Mouse (Mus musculus) activated CD4-positive, CD25-positive, alpha-beta regulatory T cell, adult 4 months (primary cell): Measurements from ENCODE around the gene Ccdc146. TPM values are rescaled to one million over a fixed set of nuclear protein-coding genes. Genes with fewer than 3 reads are reported as not detected.
"Not testable (repeated sequence)": the region's sequence is repeated elsewhere in the genome, so short reads cannot be mapped to it uniquely, and the experiment has no call there.

Experiments used
- ATAC-seq: one replicate; pipeline ENCODE4 v1.8.0; 2017
- polyA plus RNA-seq, 2 experiments: library from polyadenylated mRNA; unstranded; fragments of 100-300 nt; shearing (Covaris generic); gene quantifications; one replicate each; pipeline ENCODE4 v1.2.1; 2017

Ccdc146 gene
- polyA plus RNA-seq, 2 experiments from 2014 or later: 0.60 to 0.61 TPM

DNA sequence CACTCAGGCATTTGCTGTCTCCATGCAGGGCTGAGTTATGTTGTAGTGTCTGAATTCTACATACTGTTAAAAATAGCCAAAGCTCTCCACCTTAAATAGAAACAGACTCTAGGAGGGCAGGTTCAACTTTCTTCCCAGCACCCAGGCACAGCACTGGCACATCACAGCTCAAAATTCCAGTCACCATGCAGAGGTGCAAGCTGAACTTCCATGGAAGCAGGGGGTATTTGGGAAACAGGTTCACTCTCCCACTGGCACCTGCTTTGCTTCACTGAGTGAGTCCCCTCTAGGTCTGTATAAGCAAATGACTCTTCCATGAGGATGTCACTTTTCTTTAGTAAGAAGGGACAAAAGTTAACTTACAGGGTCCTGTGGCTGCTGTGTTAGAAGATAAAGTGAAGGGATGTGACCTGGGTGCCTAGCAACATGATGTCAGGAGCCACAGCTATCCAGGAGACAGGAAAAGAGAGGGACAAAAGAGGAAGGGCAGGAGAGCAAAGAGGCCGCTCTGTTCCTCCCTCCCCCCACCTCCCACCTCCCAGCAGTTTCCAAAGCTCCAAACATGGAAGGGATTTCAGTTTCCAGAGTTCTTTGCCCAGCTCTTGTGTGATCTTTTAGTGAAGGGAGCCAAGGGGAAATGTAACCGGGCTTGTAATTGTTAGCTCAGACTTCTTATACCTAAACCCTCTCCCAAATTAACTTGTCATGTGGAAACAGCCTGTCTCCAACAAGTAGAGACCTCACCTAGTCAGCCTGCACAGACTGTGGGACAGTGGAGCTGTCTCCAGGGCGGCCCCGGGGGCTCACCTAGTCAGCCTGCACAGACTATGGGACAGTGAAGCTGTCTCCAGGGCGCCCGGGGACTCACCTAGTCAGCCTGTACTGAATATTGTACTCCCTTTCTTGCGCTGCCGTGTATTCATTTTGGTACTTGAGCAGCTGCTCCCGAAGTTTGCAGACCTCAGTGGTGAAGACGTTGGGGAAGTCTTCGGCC is 94.5 kb downstream of the Ccdc146 start:
- ATAC-seq: no peak

DNA sequence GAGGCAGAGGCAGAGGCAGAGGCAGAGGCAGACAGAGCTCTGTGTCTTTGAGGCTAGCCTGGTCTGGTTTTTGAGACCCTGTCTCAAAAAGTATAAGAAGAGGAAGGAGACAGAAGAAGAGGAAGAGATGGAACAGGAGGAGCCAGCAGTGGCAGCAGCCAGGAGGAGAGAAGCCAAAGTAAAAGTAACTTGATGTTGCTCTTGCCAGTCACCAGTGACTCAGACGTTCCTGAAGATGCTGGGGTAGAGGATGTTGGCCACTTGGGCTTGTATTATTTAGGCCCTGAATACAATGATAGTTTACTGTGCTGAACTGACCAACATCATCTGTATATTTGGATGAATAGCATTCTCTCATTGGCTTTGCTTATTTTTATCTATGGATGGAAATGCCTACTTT is 95.9 kb downstream of the Ccdc146 start:
- ATAC-seq: no peak

GRCm38 (mm10) chr5:21326494-21326893 is 98.0 kb downstream of the Ccdc146 start:
- ATAC-seq: peak; percentile 93

DNA sequence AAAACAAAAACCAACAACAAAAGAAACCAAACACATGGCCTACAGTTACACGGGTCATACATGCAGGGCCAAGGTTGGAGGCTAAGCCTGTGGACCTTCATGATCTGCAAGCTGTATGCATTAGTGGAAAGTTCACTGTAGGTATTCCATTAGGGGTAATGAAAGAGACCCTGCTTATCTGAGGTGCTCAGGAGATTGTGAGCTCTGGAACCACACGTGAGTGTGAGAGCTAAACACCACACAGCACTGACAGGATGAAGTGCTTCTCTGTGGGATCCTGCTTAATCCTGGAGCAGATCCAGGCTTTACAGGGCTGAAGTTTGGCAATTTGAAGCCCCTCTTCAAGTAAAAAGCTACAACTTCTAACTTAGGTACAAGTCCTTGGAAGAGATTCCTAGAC is 104.3 kb downstream of the Ccdc146 start:
- no peak for ATAC-seq

- ATAC-seq: no peak
These were observed 109.8 kb downstream of the Ccdc146 start for GRCm38 (mm10) chr5:21314696-21315095.

DNA sequence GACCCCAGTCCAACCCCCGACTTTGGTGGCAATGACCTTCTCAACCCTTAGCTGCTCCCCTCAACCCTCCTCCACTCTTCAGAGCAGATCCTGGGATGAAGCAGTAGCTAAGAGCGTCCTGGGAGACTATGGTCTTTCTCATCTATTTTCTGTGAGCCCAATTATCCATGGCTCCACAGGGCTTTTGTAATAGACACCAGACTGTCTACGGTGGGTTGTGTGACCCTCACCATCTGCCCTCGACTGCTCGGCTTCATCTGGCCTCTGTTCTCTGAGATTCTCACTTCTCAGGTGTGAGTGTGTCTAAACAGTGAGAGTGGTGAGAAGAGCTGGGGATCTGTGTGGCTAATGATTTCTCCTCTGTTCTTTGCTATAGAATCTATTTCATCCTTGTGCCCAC is 117.3 kb downstream of the Ccdc146 start:
- ATAC-seq: no peak

DNA sequence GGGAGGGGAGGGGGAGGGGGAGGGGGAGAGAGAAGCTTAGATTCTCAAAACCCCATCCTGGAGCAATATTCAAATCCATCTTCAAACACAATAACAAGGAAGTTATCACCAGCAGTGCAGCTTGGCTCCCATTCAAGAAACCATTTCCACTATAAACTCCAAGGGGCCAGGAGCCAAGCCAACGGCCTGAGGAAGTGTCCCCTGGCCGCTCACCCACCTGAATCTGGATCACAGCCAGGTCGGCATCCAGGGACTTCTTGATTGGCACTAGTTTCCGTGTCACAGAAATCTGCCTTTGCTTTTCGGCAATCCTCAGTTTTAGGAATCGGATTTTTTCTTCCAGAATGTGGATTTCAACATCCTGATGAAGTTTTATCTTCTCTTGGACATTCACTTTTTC is 123.5 kb downstream of the Ccdc146 start:
- no peak for ATAC-seq

- ATAC-seq: no peak
These were observed 124.4 kb downstream of the Ccdc146 start for GRCm38 (mm10) chr5:21300058-21300457.

- ATAC-seq: no peak
These were observed 125.3 kb downstream of the Ccdc146 start for GRCm38 (mm10) chr5:21299076-21299755.

DNA sequence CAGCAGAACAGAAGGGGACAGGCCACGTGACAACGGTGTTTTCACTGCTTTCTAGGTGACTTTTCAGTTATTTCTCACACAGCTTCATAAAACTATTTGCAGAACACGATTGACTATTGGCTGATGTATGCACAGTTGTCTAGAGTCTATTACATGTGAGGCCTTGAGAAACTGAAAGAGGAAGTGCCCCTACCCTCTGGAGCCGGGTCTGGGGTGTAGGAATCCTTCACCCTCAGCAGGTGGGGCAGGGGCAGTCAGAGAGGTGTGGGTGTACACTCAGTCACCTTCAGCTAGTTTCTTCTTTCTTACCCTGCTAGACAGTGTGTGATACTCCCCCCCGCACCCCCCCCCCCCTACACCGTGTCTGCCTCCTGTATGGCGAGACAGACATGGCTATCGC is 128.8 kb downstream of the Ccdc146 start:
- ATAC-seq: no peak

DNA sequence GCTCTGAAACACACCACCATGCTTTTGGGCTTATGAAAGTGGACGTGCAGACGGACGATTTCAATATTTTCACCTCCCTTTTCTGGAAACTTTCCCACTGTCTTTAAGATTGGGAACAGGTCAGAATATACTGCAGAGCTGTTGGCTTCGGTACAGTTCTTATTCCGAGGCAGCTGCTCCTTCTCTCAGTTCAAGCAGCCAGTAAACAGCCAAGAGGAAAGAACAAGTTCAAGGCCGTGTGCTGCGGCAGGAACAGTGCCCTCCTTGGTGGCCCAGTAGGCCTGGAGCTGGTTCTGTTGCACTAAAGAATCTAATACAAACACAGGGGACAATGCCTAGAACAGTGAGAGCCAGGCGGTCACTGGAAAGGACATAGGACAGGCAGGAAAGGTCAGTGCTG is 133.9 kb downstream of the Ccdc146 start:
- no peak for ATAC-seq

DNA sequence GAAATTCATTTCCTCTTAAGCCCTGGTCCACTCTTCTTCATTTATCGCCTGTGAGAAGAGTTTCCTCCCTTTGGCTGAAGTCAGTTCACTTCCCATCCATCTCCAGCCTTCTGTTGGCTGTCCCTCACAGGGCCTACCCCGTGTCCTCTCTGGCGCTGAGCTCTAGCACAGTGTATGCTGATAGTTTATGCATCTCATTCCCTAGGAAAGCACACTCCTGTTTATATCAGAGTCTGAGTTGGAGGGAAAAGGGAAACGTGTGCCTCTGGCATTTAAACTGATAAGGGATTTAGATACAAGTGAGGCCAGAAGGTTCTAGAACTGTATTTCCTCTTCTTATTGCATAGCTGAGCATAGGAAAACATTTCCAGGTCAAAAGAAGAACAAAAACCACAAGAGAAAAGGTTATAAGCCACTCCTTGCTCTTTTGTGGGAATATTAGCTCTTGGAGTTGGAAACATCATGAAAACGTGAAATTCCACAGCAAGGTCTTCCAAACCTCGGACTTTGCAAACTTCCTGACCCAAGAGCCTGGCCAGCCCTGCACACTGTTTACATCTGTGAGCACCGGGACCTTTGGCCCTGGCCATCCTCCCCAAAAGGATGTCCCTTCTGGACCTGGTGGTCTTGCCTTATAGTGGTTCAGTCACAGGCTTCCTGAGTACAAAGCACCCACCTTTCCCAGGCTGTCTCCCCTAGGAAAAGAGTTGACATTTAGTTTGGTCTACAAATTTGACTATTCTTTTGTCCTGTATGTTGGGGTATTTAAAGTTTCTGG is 135.6 kb downstream of the Ccdc146 start:
- ATAC-seq: no peak

GRCm38 (mm10) chr5:21283356-21284062 is 141.0 kb downstream of the Ccdc146 start:
- no peak for ATAC-seq

GRCm38 (mm10) chr5:21277685-21278084 is 146.8 kb downstream of the Ccdc146 start:
- ATAC-seq: not testable (repeated sequence)

GRCm38 (mm10) chr5:21271386-21272354 is 152.8 kb downstream of the Ccdc146 start:
- no peak for ATAC-seq

GRCm38 (mm10) chr5:21270756-21271155 is 153.7 kb downstream of the Ccdc146 start:
- ATAC-seq: no peak

DNA sequence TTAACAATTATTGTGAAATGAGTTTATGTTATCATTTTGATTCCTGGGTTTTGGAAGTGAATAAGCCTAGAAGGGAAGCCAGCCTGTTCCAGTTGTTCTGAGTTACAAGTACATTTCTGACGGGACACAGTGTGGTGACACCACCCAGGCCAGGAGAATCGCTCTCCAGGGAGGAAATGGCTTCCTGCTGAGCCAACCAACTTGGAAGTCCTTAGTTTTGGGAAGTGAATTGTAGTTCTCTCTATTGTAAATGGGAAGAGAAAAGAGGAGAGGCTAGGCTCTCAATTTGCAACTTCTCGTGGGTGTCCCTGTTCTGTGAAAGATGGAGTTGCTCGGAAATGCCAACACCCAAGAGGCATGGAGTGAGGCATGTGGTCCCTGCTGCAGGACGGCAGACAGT is 155.0 kb downstream of the Ccdc146 start:
- no peak for ATAC-seq

GRCm38 (mm10) chr5:21267090-21267489 is 157.4 kb downstream of the Ccdc146 start:
- ATAC-seq: no peak

- peak; percentile 66 for ATAC-seq
These were observed 159.4 kb downstream of the Ccdc146 start for GRCm38 (mm10) chr5:21265049-21265448.

DNA sequence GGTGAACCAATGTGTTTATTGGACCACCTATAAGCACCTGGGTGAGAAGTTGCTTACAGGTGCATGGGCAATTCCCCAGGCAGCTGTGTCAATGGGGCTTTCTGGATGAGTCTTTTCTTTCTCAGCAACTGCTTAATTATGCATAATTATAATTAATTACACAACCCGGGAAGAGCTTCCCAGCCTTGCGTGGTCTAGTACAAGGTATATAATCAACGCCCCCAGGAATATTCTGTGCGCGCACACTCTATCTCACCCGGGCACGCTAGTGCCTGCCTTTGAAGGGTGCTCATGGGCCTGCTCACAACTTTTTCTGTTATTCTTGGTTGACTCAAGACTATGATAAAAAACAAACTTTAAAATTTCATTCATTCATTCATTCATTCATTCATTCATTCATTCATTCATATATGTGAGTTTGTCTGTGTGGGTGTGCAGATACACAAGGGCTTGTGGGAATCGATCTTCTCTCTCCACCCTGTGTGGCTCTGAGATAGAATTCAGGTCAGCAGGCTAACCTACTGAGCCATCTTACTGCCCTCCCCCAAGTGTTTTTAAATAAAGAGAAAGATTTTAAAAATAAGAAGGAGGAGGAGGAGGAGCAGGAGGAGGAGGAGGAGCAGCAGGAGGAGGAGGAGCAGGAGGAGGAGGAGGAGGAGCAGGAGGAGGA is 160.0 kb downstream of the Ccdc146 start:
- ATAC-seq: no peak
